Mouse (Mus musculus): ENCODE measurements around the gene Dennd1b. TPM values are rescaled to one million over a fixed set of nuclear protein-coding genes. Genes with fewer than 3 reads are reported as not detected.

The Dennd1b gene
- total and polyA plus RNA-seq, 2 experiments from 2014 or later = 8.9 to 19.8 TPM

GRCm38 (mm10) chr1:138965511-138965910 lies 2.3 kb downstream of the Dennd1b start:
- TF ChIP-seq CTCF (IDR thresholded peaks at IDR 0.05) = no peak
- no peak overlapping the region for H3K4me2 ChIP-seq (ENCODE audit: low read depth, low read length, poor library complexity, severe bottlenecking)
- WGBS = 94% methylated on average over 2 of the region's 2 CpGs

GRCm38 (mm10) chr1:138967450-138967849 lies 4.2 kb downstream of the Dennd1b start:
- no peaks in the 10 kb centered on the region for H3K9me3 ChIP-seq (ENCODE audit: low read length)
- 93% methylated on average over 7 of the region's 7 CpGs for WGBS
- no peak overlapping the region for H3K4me2 ChIP-seq (ENCODE audit: low read depth, low read length, poor library complexity, severe bottlenecking)
- TF ChIP-seq CTCF (IDR thresholded peaks at IDR 0.05) = no peak
- no peak overlapping the region for H3K4me3 ChIP-seq (ENCODE audit: low read depth, low read length)
- no peaks in the 10 kb centered on the region for H3K27me3 ChIP-seq (ENCODE audit: insufficient read depth, low read length)
- ATAC-seq (ENCODE audit: low FRiP score) = no peak
- no peaks in the 10 kb centered on the region for H3K36me3 ChIP-seq (ENCODE audit: insufficient read depth, low read length)
- H3K9ac ChIP-seq (replicated peaks; ENCODE audit: low read length, poor library complexity, severe bottlenecking) = no peak overlapping the region
- no peak for DNase-seq (ENCODE audit: low spot score)
- H3K27ac ChIP-seq (ENCODE audit: low read depth, low read length) = no peak overlapping the region
- H3K4me1 ChIP-seq (ENCODE audit: insufficient read depth, low read length) = no peaks in the 10 kb centered on the region

More at GRCm38 (mm10) chr1:138965511-138965910, 2.3 kb downstream of the Dennd1b start:
- Histone ChIP-seq H3K27me3 (ENCODE audit: insufficient read depth, low read length) (no peaks in the 10 kb centered on the region), H3K4me3 (ENCODE audit: low read depth, low read length) (no peak overlapping the region), H3K9me3 (ENCODE audit: low read length) (no peaks in the 10 kb centered on the region), H3K9ac (replicated peaks; ENCODE audit: low read length, poor library complexity, severe bottlenecking) (no peak overlapping the region), H3K36me3 (ENCODE audit: insufficient read depth, low read length) (no peaks in the 10 kb centered on the region), H3K27ac (ENCODE audit: low read depth, low read length) (no peak overlapping the region), H3K4me1 (ENCODE audit: insufficient read depth, low read length) (no peaks in the 10 kb centered on the region)
- ATAC-seq (ENCODE audit: low FRiP score) (no peak), DNase-seq (ENCODE audit: low spot score) (no peak)

- ATAC-seq (ENCODE audit: low FRiP score) = no peak
- Histone ChIP-seq H3K4me1 (ENCODE audit: insufficient read depth, low read length) (no peaks in the 10 kb centered on the region), H3K4me2 (ENCODE audit: low read depth, low read length, poor library complexity, severe bottlenecking) (no peak overlapping the region), H3K27ac (ENCODE audit: low read depth, low read length) (no peak overlapping the region), H3K9ac (replicated peaks; ENCODE audit: low read length, poor library complexity, severe bottlenecking) (no peak overlapping the region), H3K9me3 (ENCODE audit: low read length) (no peaks in the 10 kb centered on the region), H3K4me3 (ENCODE audit: low read depth, low read length) (no peak overlapping the region), H3K36me3 (ENCODE audit: insufficient read depth, low read length) (no peaks in the 10 kb centered on the region), H3K27me3 (ENCODE audit: insufficient read depth, low read length) (no peaks in the 10 kb centered on the region)
- 59% methylated on average over 4 of the region's 4 CpGs for WGBS
- no peak for TF ChIP-seq CTCF (IDR thresholded peaks at IDR 0.05)
- no peak for DNase-seq (ENCODE audit: low spot score)
Observed at GRCm38 (mm10) chr1:138970053-138970452, 6.8 kb downstream of the Dennd1b start.

- no peak overlapping the region for H3K27ac ChIP-seq (ENCODE audit: low read depth, low read length)
- no peak for TF ChIP-seq CTCF (IDR thresholded peaks at IDR 0.05)
- H3K36me3 ChIP-seq (ENCODE audit: insufficient read depth, low read length) = no peaks in the 10 kb centered on the region
- no peak overlapping the region for H3K9ac ChIP-seq (replicated peaks; ENCODE audit: low read length, poor library complexity, severe bottlenecking)
- H3K27me3 ChIP-seq (ENCODE audit: insufficient read depth, low read length) = no peaks in the 10 kb centered on the region
- WGBS = 89% methylated on average over 6 of the region's 6 CpGs
- H3K9me3 ChIP-seq (ENCODE audit: low read length) = no peaks in the 10 kb centered on the region
- no peak overlapping the region for H3K4me3 ChIP-seq (ENCODE audit: low read depth, low read length)
- H3K4me1 ChIP-seq (ENCODE audit: insufficient read depth, low read length) = no peaks in the 10 kb centered on the region
- H3K4me2 ChIP-seq (ENCODE audit: low read depth, low read length, poor library complexity, severe bottlenecking) = no peak overlapping the region
- no peak for DNase-seq (ENCODE audit: low spot score)
- no peak for ATAC-seq (ENCODE audit: low FRiP score)
Observed at GRCm38 (mm10) chr1:138973541-138974224, 10.4 kb downstream of the Dennd1b start.

- ATAC-seq (ENCODE audit: low FRiP score) (no peak), DNase-seq (ENCODE audit: low spot score) (no peak)
- H3K9me3 ChIP-seq (ENCODE audit: low read length) = no peaks in the 10 kb centered on the region
- no peaks in the 10 kb centered on the region for H3K27me3 ChIP-seq (ENCODE audit: insufficient read depth, low read length)
- H3K27ac ChIP-seq (ENCODE audit: low read depth, low read length) = no peak overlapping the region
- no peaks in the 10 kb centered on the region for H3K36me3 ChIP-seq (ENCODE audit: insufficient read depth, low read length)
- H3K4me1 ChIP-seq (ENCODE audit: insufficient read depth, low read length) = no peaks in the 10 kb centered on the region
- 92% methylated on average over 8 of the region's 8 CpGs for WGBS
- no peak overlapping the region for H3K9ac ChIP-seq (replicated peaks; ENCODE audit: low read length, poor library complexity, severe bottlenecking)
- no peak overlapping the region for H3K4me2 ChIP-seq (ENCODE audit: low read depth, low read length, poor library complexity, severe bottlenecking)
- no peak overlapping the region for H3K4me3 ChIP-seq (ENCODE audit: low read depth, low read length)
- no peak for TF ChIP-seq CTCF (IDR thresholded peaks at IDR 0.05)
Observed at GRCm38 (mm10) chr1:138974836-138975235, 11.6 kb downstream of the Dennd1b start.

GRCm38 (mm10) chr1:138975945-138976344 lies 12.7 kb downstream of the Dennd1b start:
- Histone ChIP-seq H3K9ac (replicated peaks; ENCODE audit: low read length, poor library complexity, severe bottlenecking) (no peak overlapping the region), H3K4me2 (ENCODE audit: low read depth, low read length, poor library complexity, severe bottlenecking) (no peak overlapping the region), H3K27ac (ENCODE audit: low read depth, low read length) (no peak overlapping the region), H3K9me3 (ENCODE audit: low read length) (no peaks in the 10 kb centered on the region), H3K4me1 (ENCODE audit: insufficient read depth, low read length) (no peaks in the 10 kb centered on the region), H3K4me3 (ENCODE audit: low read depth, low read length) (no peak overlapping the region), H3K36me3 (ENCODE audit: insufficient read depth, low read length) (no peaks in the 10 kb centered on the region), H3K27me3 (ENCODE audit: insufficient read depth, low read length) (no peaks in the 10 kb centered on the region)
- ATAC-seq (ENCODE audit: low FRiP score) (no peak), DNase-seq (ENCODE audit: low spot score) (no peak)
- WGBS = 86% methylated on average over 1 of the region's 1 CpGs
- TF ChIP-seq CTCF (IDR thresholded peaks at IDR 0.05) = no peak

All from midbrain, postnatal 0 days (tissue).